Mouse (Mus musculus): ENCODE results near the gene Cdc42se1.

DNA sequence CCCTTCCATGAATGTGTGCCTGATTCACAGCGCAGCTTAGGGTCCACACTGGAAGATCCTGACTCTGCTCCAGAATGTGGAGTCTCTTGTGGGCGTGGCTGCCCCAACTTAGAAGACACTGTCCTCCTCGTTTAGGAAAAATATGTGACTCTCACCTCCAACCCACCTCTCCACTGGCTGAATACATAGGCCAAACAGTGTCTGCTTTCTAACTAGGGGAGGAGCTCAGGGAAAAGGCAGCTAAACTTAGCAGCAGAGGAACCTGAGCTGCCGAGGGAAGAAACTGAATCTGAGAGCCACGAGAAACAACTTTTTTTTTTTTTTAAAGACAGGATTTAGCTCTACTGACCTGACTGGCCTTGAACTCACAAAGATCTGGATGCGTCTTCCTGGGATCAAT lies 46.6 kb downstream of the Cdc42se1 start:
- no peak for TF ChIP-seq TAL1 (IDR thresholded peaks at IDR 0.05; ENCODE audit: low read length)
- no peak for TF ChIP-seq GATA1 (IDR thresholded peaks at IDR 0.05; ENCODE audit: low read length)

Data from erythroblast, embryonic 14.5 days (primary cell).